Mouse (Mus musculus) CH12.LX (cell line): ENCODE results near the gene Mgat5. TPM values are rescaled to one million over a fixed set of nuclear protein-coding genes. Genes with fewer than 3 reads are reported as not detected.

Experiments used
- DNase-seq: peaks from one replicate; pipeline ENCODE4 v3.0.0-alpha.2; 2013; ENCODE audit errors: extremely low read depth
- H3K27ac ChIP-seq: 2 replicates; pipeline ENCODE4 v1.5.1; 2012; ENCODE audit warnings: low read depth, mild to moderate bottlenecking, control low read depth, moderate library complexity; ENCODE audit not compliant: insufficient read depth
- H3K27me3 ChIP-seq: replicated peaks from 2 replicates; pipeline ENCODE3; 2012; ENCODE audit warnings: inconsistent platforms
- H3K36me3 ChIP-seq, 2 experiments: replicated peaks in 1 of 2; 2 replicates each; pipeline versions ENCODE3 to v1.6.1; 2012; ENCODE audit warnings: inconsistent platforms in 1 of 2, low read length in 1 of 2, mild to moderate bottlenecking in 1 of 2, mixed read lengths in 1 of 2, moderate library complexity in 1 of 2; ENCODE audit not compliant: control insufficient read depth in 1 of 2, insufficient read depth in 1 of 2
- H3K4me1 ChIP-seq, 2 experiments: 2 replicates each; pipeline ENCODE4 v1.6.1; 2012; ENCODE audit warnings: inconsistent platforms in 1 of 2, moderate library complexity in 1 of 2; ENCODE audit not compliant: insufficient read depth in 2 of 2, control insufficient read depth in 1 of 2
- H3K4me2 ChIP-seq: 2 replicates; pipeline ENCODE4 v1.6.1; 2012; ENCODE audit warnings: low read depth, mild to moderate bottlenecking, control low read depth; ENCODE audit not compliant: poor library complexity, insufficient read depth, severe bottlenecking
- H3K4me3 ChIP-seq, 3 experiments: fragments of 150-350 bp in 1 of 3; sonication (generic) in 1 of 3; replicated peaks in 1 of 3; 2 replicates each; pipeline versions ENCODE3 to v1.5.1; 2011 to 2012; ENCODE audit warnings: low read depth in 2 of 3, low read length in 2 of 3, mild to moderate bottlenecking in 2 of 3, moderate library complexity in 2 of 3, control low read depth in 1 of 3, improper control_type of control experiment in 1 of 3, inconsistent platforms in 1 of 3, mixed read lengths in 1 of 3; ENCODE audit not compliant: poor library complexity in 1 of 3
- H3K79me2 ChIP-seq: replicated peaks from 2 replicates; pipeline ENCODE4 v1.6.1; 2012; ENCODE audit warnings: mild to moderate bottlenecking, moderate library complexity; ENCODE audit not compliant: control insufficient read depth, poor library complexity, insufficient read depth, severe bottlenecking; ENCODE audit errors: extremely low read depth
- H3K9ac ChIP-seq: 2 replicates; pipeline ENCODE4 v1.6.1; 2012; ENCODE audit warnings: low read depth, mild to moderate bottlenecking, control low read depth, moderate library complexity; ENCODE audit not compliant: insufficient read depth
- H3K9me3 ChIP-seq: replicated peaks from 2 replicates; pipeline ENCODE3; 2012; ENCODE audit warnings: low read length, inconsistent platforms, mixed read lengths
- BHLHE40 ChIP-seq: IDR thresholded peaks from 2 replicates; pipeline ENCODE4 v1.6.1; 2011; ENCODE audit warnings: mild to moderate bottlenecking, low read depth, low read length, improper control_type of control experiment
- CHD1 ChIP-seq: IDR thresholded peaks from 2 replicates; pipeline ENCODE4 v1.6.1; 2012; ENCODE audit warnings: low read depth, low read length, improper control_type of control experiment, inconsistent platforms
- CHD2 ChIP-seq: IDR thresholded peaks from 2 replicates; pipeline ENCODE4 v1.6.1; 2011; ENCODE audit warnings: low read length, improper control_type of control experiment
- CTCF ChIP-seq, 2 experiments: IDR thresholded peaks in 1 of 2; conservative IDR thresholded peaks in 1 of 2; 2 replicates each; pipeline ENCODE4 v1.5.1; 2011 to 2012; ENCODE audit warnings: low read depth in 2 of 2, low read length in 2 of 2, improper control_type of control experiment in 1 of 2, inconsistent platforms in 1 of 2, mild to moderate bottlenecking in 1 of 2, moderate library complexity in 1 of 2
- ETS1 ChIP-seq: conservative IDR thresholded peaks from 2 replicates; pipeline ENCODE4 v1.6.1; 2012; ENCODE audit warnings: low read depth, mild to moderate bottlenecking, inconsistent platforms, low read length, improper control_type of control experiment, moderate library complexity
- MAFK ChIP-seq: IDR thresholded peaks from 2 replicates; pipeline ENCODE4 v1.6.1; 2011; ENCODE audit warnings: low read length, improper control_type of control experiment; ENCODE audit not compliant: insufficient replicate concordance
- MAX ChIP-seq: IDR thresholded peaks from 2 replicates; pipeline ENCODE4 v1.6.1; 2011; ENCODE audit warnings: low read length, improper control_type of control experiment
- MEF2A ChIP-seq: IDR thresholded peaks from 2 replicates; pipeline ENCODE4 v1.6.1; 2014; ENCODE audit warnings: low read depth, mild to moderate bottlenecking, inconsistent platforms, low read length, improper control_type of control experiment, borderline replicate concordance
- MYC ChIP-seq: IDR thresholded peaks from 2 replicates; pipeline ENCODE4 v1.6.1; 2011; ENCODE audit warnings: low read depth, mild to moderate bottlenecking, improper control_type of control experiment, low read length
- NELFE ChIP-seq: IDR thresholded peaks from 2 replicates; pipeline ENCODE4 v1.6.1; 2011; ENCODE audit warnings: low read depth, low read length, improper control_type of control experiment
- PAX5 ChIP-seq: IDR thresholded peaks from 2 replicates; pipeline ENCODE4 v1.6.1; 2012; ENCODE audit warnings: low read length, inconsistent platforms, mixed read lengths
- POLR2A ChIP-seq: IDR thresholded peaks from 2 replicates; pipeline ENCODE4 v1.6.1; 2011; ENCODE audit warnings: low read depth, mild to moderate bottlenecking, improper control_type of control experiment, low read length
- POLR2AphosphoS2 ChIP-seq: IDR thresholded peaks from 2 replicates; pipeline ENCODE4 v1.6.1; 2011; ENCODE audit warnings: low read depth, low read length, improper control_type of control experiment
- SIN3A ChIP-seq: IDR thresholded peaks from 2 replicates; pipeline ENCODE4 v1.6.1; 2012; ENCODE audit warnings: low read length, improper control_type of control experiment, inconsistent platforms
- UBTF ChIP-seq: IDR thresholded peaks from 2 replicates; pipeline ENCODE4 v1.6.1; 2012; ENCODE audit warnings: low read depth, mild to moderate bottlenecking, inconsistent platforms, low read length, improper control_type of control experiment, moderate library complexity
- USF1 ChIP-seq: IDR thresholded peaks from 2 replicates; pipeline ENCODE4 v1.6.1; 2014; ENCODE audit warnings: low read depth, mild to moderate bottlenecking, inconsistent platforms, low read length, improper control_type of control experiment
- USF2 ChIP-seq: conservative IDR thresholded peaks from 2 replicates; pipeline ENCODE4 v1.6.1; 2011; ENCODE audit warnings: low read depth, low read length, improper control_type of control experiment
- ZKSCAN1 ChIP-seq: IDR thresholded peaks from 2 replicates; pipeline ENCODE4 v1.6.1; 2012; ENCODE audit warnings: low read depth, inconsistent platforms, low read length, improper control_type of control experiment, borderline replicate concordance
- dilution Hi-C: fragments of 300-500 bp; cut with MboI; formaldehyde crosslinking; loops from 2 replicates; pipeline ENCODE4 v1.14.3; 2020; ENCODE audit warnings: low sequenced_read_pairs; ENCODE audit not compliant: extremely low pct_unique_long_range_greater_than_20kb, extremely low pct_ligation_motif_present
- in situ Hi-C: fragments of 300-500 bp; cut with MboI; formaldehyde crosslinking; loops from 3 replicates; pipeline ENCODE4 v1.14.3; 2019; ENCODE audit warnings: low sequenced_read_pairs, low pct_ligation_motif_present, low pct_unique_long_range_greater_than_20kb, mixed read lengths
- polyA plus RNA-seq: library from polyadenylated mRNA; unstranded; fragments of >175 nt; gene quantifications from 2 replicates; pipeline ENCODE4 v1.2.1, GENCODE M21; 2012; ENCODE audit warnings: low read depth; ENCODE audit not compliant: insufficient read length
- total RNA-seq, 2 experiments: library from RNA; depleted of rRNA; stranded (reverse); fragments of 300-350 nt in 1 of 2; fragments of >200 nt in 1 of 2; gene quantifications; 2 replicates each; pipeline ENCODE4 v1.2.3; 2012 to 2014

Gene Mgat5
- total and polyA plus RNA-seq, 3 experiments = 5.9 to 8.8 (median 6.6) TPM

DNA sequence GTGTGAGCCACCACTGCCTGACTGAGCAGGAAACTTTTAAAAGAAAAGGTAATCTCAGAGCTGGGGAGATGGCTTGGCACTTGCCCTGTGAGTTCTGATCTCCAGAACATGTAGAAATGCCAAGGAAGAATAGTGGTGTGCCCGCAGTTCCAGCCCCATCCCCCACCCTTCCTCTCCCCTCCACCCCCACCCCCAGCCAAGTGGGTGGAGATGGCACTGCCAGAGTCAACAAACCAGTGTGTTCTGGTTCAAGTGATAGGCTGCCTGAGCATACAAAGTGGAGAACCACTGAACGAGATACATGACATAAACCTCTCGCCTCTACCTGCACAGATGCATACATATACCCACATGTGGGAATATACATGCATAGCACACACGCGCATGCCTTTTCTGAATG, 193.4 kb downstream of the Mgat5 start:
- no peaks in the 10 kb centered on the region for H3K9me3 ChIP-seq
- H3K9ac ChIP-seq = no peak overlapping the region
- H3K4me2 ChIP-seq = no peak overlapping the region
- in situ Hi-C loops (no loop called here), dilution Hi-C loops (no loop called here)
- no peaks in the 10 kb centered on the region for H3K27me3 ChIP-seq
- TF ChIP-seq CHD2 (no peak), MEF2A (no peak), CHD1 (no peak)
- peaks cover 2 to 23% of the 10 kb centered on the region in 2 experiments; a peak in 2 of 4 replicates for H3K4me1 ChIP-seq
- no peaks in the 10 kb centered on the region for H3K79me2 ChIP-seq
- no peak for DNase-seq
- H3K4me3 ChIP-seq = no peak overlapping the region
- H3K36me3 ChIP-seq = peaks cover 0 to 66% of the 10 kb centered on the region in 2 experiments
- H3K27ac ChIP-seq = no peak overlapping the region

GRCm38 (mm10) chr1:127400198-127400597, 195.4 kb downstream of the Mgat5 start:
- Histone ChIP-seq H3K27me3 (no peaks in the 10 kb centered on the region), H3K4me2 (no peak overlapping the region), H3K36me3 (peaks cover 0 to 55% of the 10 kb centered on the region in 2 experiments), H3K9me3 (no peaks in the 10 kb centered on the region), H3K27ac (no peak overlapping the region), H3K79me2 (no peaks in the 10 kb centered on the region), H3K9ac (no peak overlapping the region)
- no peak for DNase-seq
- TF ChIP-seq POLR2A (no peak), ETS1 (no peak), CTCF (conservative IDR thresholded peaks at IDR 0.05 in 1 of 2, IDR thresholded peaks at IDR 0.05 in 1 of 2; ENCODE audit: low read depth in 2 of 2, low read length in 2 of 2) (no peak), SIN3A (no peak), MYC (no peak), MAFK (no peak), CHD1 (no peak), UBTF (no peak), MAX (no peak), POLR2AphosphoS2 (no peak), PAX5 (no peak), USF2 (no peak), NELFE (no peak), ZKSCAN1 (no peak), USF1 (no peak), BHLHE40 (no peak)
- TF ChIP-seq, all 38 proteins: peak for 0
- in situ Hi-C loops (no loop called here), dilution Hi-C loops (no loop called here)
- no peak overlapping the region for H3K4me3 ChIP-seq
- peaks cover 2 to 23% of the 10 kb centered on the region in 2 experiments; a peak in 2 of 4 replicates for H3K4me1 ChIP-seq
